Mouse (Mus musculus): ENCODE measurements around the gene Tbc1d4. TPM values are rescaled to one million over a fixed set of nuclear protein-coding genes. Genes with fewer than 3 reads are reported as not detected.

The Tbc1d4 gene
- polyA plus RNA-seq, 1 experiment from 2014 or later, result 6.8 TPM

DNA sequence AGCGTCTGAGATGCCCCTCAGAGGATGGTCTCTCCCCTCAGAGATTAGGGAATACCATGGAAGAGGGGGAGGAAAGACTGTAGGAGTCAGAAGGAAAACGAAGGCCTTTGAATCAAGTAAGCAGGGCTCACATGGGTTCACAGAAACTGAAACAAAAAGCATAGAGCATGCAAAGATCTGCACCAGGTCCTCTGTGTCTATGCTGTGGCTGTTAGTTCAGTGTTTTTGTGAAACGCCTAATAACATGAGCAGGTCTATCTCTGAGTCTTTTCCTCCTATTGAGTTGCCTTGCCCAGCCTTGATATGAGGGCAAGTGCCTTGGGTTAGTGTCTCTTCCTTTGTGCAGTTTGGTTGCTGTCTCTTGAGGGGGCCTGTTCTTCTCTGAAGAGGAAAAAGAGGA lies 49.5 kb downstream of the Tbc1d4 start:
- Histone ChIP-seq H3K27ac (ENCODE audit: low read depth, low read length) (no peak overlapping the region), H3K27me3 (ENCODE audit: control insufficient read depth, insufficient read depth, low read length) (no peaks in the 10 kb centered on the region), H3K9ac (ENCODE audit: low read length) (no peak overlapping the region), H3K4me1 (replicated peaks; ENCODE audit: control insufficient read depth, insufficient read depth, low read length) (no peaks in the 10 kb centered on the region), H3K36me3 (ENCODE audit: control insufficient read depth, insufficient read depth, low read length) (no peaks in the 10 kb centered on the region), H3K4me3 (ENCODE audit: low read depth, low read length) (no peak overlapping the region), H3K4me2 (ENCODE audit: low read depth, low read length, severe bottlenecking) (no peak overlapping the region), H3K9me3 (ENCODE audit: control insufficient read depth, low read length) (no peaks in the 10 kb centered on the region)
- ATAC-seq (replicated peaks; ENCODE audit: low FRiP score), result no peak
- 78% methylated on average over 3 of the region's 3 CpGs for WGBS
- no peak for DNase-seq (ENCODE audit: low spot score)

- Histone ChIP-seq H3K36me3 (ENCODE audit: control insufficient read depth, insufficient read depth, low read length) (no peaks in the 10 kb centered on the region), H3K4me3 (ENCODE audit: low read depth, low read length) (no peak overlapping the region), H3K4me2 (ENCODE audit: low read depth, low read length, severe bottlenecking) (no peak overlapping the region), H3K9me3 (ENCODE audit: control insufficient read depth, low read length) (no peaks in the 10 kb centered on the region), H3K4me1 (replicated peaks; ENCODE audit: control insufficient read depth, insufficient read depth, low read length) (no peaks in the 10 kb centered on the region), H3K27ac (ENCODE audit: low read depth, low read length) (no peak overlapping the region), H3K9ac (ENCODE audit: low read length) (no peak overlapping the region), H3K27me3 (ENCODE audit: control insufficient read depth, insufficient read depth, low read length) (no peaks in the 10 kb centered on the region)
- ATAC-seq (replicated peaks; ENCODE audit: low FRiP score), result no peak
- WGBS, result 87% methylated on average over 20 of the region's 20 CpGs
- DNase-seq (ENCODE audit: low spot score), result no peak
Observed at GRCm38 (mm10) chr14:101548885-101549573, 60.0 kb downstream of the Tbc1d4 start.

DNA sequence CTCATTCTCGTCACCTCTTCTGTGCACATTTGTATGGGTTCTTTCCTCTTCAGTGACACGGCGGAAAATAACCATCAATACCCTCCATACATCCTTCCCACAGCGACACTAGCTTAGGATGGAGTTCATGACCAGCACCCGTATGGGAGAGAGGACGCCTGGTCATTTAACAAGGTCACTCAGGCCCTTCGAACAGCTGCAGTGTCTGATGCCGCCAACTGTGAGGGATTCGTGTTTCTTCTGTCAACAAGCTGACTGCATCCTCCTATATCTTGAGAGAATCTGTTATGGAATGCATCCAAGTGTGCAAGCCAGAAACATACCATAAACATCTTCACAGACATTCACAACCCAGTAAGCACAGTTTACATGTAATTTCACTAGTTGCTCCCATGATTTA lies 67.1 kb downstream of the Tbc1d4 start:
- Histone ChIP-seq H3K9ac (ENCODE audit: low read length) (no peak overlapping the region), H3K4me3 (ENCODE audit: low read depth, low read length) (no peak overlapping the region), H3K9me3 (ENCODE audit: control insufficient read depth, low read length) (no peaks in the 10 kb centered on the region), H3K36me3 (ENCODE audit: control insufficient read depth, insufficient read depth, low read length) (no peaks in the 10 kb centered on the region), H3K4me1 (replicated peaks; ENCODE audit: control insufficient read depth, insufficient read depth, low read length) (no peaks in the 10 kb centered on the region), H3K4me2 (ENCODE audit: low read depth, low read length, severe bottlenecking) (no peak overlapping the region), H3K27ac (ENCODE audit: low read depth, low read length) (no peak overlapping the region), H3K27me3 (ENCODE audit: control insufficient read depth, insufficient read depth, low read length) (no peaks in the 10 kb centered on the region)
- 86% methylated on average over 9 of the region's 9 CpGs for WGBS
- ATAC-seq (replicated peaks; ENCODE audit: low FRiP score), result no peak
- no peak for DNase-seq (ENCODE audit: low spot score)

DNA sequence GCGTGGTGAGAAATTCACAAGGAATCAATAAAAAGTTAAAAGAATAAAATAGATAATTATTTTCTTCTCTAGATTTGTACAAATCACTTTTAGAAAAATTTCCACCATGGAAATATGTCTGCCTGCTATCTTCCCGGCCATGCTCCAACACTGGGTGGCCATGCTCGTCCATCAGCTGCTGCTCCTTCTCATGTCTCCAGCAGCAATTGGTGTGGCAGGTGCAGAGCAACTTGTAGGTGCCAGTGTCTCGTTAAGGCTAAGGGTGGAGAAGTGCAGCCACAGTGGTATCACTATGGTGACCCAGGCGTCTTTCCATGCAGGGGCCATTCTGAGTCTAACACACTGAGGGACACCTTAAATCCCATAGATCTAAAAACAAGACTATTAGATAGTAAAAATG lies 67.8 kb downstream of the Tbc1d4 start:
- Histone ChIP-seq H3K4me2 (ENCODE audit: low read depth, low read length, severe bottlenecking) (no peak overlapping the region), H3K27me3 (ENCODE audit: control insufficient read depth, insufficient read depth, low read length) (no peaks in the 10 kb centered on the region), H3K36me3 (ENCODE audit: control insufficient read depth, insufficient read depth, low read length) (no peaks in the 10 kb centered on the region), H3K4me3 (ENCODE audit: low read depth, low read length) (no peak overlapping the region), H3K27ac (ENCODE audit: low read depth, low read length) (no peak overlapping the region), H3K9me3 (ENCODE audit: control insufficient read depth, low read length) (no peaks in the 10 kb centered on the region), H3K4me1 (replicated peaks; ENCODE audit: control insufficient read depth, insufficient read depth, low read length) (no peaks in the 10 kb centered on the region), H3K9ac (ENCODE audit: low read length) (no peak overlapping the region)
- WGBS, result 84% methylated on average over 5 of the region's 5 CpGs
- DNase-seq (ENCODE audit: low spot score), result no peak
- no peak for ATAC-seq (replicated peaks; ENCODE audit: low FRiP score)

- Histone ChIP-seq H3K9me3 (ENCODE audit: control insufficient read depth, low read length) (no peaks in the 10 kb centered on the region), H3K27me3 (ENCODE audit: control insufficient read depth, insufficient read depth, low read length) (no peaks in the 10 kb centered on the region), H3K4me1 (replicated peaks; ENCODE audit: control insufficient read depth, insufficient read depth, low read length) (no peaks in the 10 kb centered on the region), H3K27ac (ENCODE audit: low read depth, low read length) (no peak overlapping the region), H3K9ac (ENCODE audit: low read length) (no peak overlapping the region), H3K36me3 (ENCODE audit: control insufficient read depth, insufficient read depth, low read length) (no peaks in the 10 kb centered on the region), H3K4me2 (ENCODE audit: low read depth, low read length, severe bottlenecking) (no peak overlapping the region), H3K4me3 (ENCODE audit: low read depth, low read length) (no peak overlapping the region)
- ATAC-seq (replicated peaks; ENCODE audit: low FRiP score) (no peak), DNase-seq (ENCODE audit: low spot score) (no peak)
- 91% methylated on average over 3 of the region's 3 CpGs for WGBS
Observed at GRCm38 (mm10) chr14:101540466-101540865, 68.5 kb downstream of the Tbc1d4 start.

DNA sequence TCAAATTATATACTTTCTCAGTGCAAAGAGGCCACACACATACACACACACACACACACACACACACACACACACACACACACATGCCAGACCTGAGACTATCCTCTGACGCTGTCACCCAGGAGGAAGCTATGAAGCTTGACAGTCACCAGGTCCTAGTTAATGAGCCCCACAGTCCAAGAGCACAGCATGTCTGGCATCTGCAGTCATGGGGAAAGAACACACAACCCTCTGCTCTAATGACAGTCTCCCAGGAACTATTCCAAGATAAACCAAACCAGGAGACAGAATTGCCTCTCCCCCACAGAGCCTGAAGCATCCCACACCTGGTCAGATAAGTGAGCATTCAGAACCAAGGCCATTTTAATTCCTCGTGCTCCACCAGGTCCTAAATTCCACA lies 71.1 kb downstream of the Tbc1d4 start:
- H3K27me3 ChIP-seq (ENCODE audit: control insufficient read depth, insufficient read depth, low read length), result no peaks in the 10 kb centered on the region
- ATAC-seq (replicated peaks; ENCODE audit: low FRiP score) (no peak), DNase-seq (ENCODE audit: low spot score) (no peak)
- no peaks in the 10 kb centered on the region for H3K9me3 ChIP-seq (ENCODE audit: control insufficient read depth, low read length)
- no peaks in the 10 kb centered on the region for H3K36me3 ChIP-seq (ENCODE audit: control insufficient read depth, insufficient read depth, low read length)
- H3K27ac ChIP-seq (ENCODE audit: low read depth, low read length), result no peak overlapping the region
- H3K4me2 ChIP-seq (ENCODE audit: low read depth, low read length, severe bottlenecking), result no peak overlapping the region
- H3K9ac ChIP-seq (ENCODE audit: low read length), result no peak overlapping the region
- H3K4me3 ChIP-seq (ENCODE audit: low read depth, low read length), result no peak overlapping the region
- WGBS, result 77% methylated on average over 2 of the region's 2 CpGs
- H3K4me1 ChIP-seq (replicated peaks; ENCODE audit: control insufficient read depth, insufficient read depth, low read length), result no peaks in the 10 kb centered on the region

GRCm38 (mm10) chr14:101537413-101537812 lies 71.6 kb downstream of the Tbc1d4 start:
- Histone ChIP-seq H3K4me1 (replicated peaks; ENCODE audit: control insufficient read depth, insufficient read depth, low read length) (no peaks in the 10 kb centered on the region), H3K9me3 (ENCODE audit: control insufficient read depth, low read length) (no peaks in the 10 kb centered on the region), H3K4me2 (ENCODE audit: low read depth, low read length, severe bottlenecking) (no peak overlapping the region), H3K27me3 (ENCODE audit: control insufficient read depth, insufficient read depth, low read length) (no peaks in the 10 kb centered on the region), H3K9ac (ENCODE audit: low read length) (no peak overlapping the region), H3K36me3 (ENCODE audit: control insufficient read depth, insufficient read depth, low read length) (no peaks in the 10 kb centered on the region), H3K27ac (ENCODE audit: low read depth, low read length) (no peak overlapping the region), H3K4me3 (ENCODE audit: low read depth, low read length) (no peak overlapping the region)
- ATAC-seq (replicated peaks; ENCODE audit: low FRiP score) (no peak), DNase-seq (ENCODE audit: low spot score) (no peak)
- 93% methylated on average over 1 of the region's 1 CpGs for WGBS

DNA sequence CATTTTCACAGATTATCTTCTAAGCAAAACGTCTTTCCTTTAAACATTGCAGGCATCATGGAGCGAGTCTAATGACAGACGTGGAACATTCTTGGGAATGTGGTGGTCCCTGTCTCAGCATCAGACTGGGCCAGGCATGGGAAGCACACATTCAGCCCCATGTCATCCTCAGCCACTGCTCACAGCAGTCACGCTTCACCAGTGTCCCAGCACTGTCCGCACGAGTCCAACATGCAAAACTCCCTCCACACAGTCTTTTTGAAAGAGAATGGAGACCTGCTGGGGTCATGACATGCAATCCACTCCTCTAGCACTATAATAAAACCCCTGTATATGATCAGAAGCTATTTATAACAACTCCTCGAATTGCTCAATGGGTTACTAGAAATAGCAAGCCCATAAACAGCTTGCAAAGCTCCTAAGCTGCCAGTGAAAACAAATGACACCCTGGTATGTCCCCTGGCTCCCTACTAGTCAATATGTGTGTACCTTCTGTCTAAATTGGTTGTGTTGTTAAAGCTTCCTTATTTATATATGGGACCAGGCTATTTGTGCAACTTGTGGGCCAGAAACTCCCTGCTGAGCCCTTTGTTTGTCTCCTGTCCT lies 76.8 kb downstream of the Tbc1d4 start:
- WGBS, result 71% methylated on average over 7 of the region's 7 CpGs
- Histone ChIP-seq H3K9me3 (ENCODE audit: control insufficient read depth, low read length) (no peaks in the 10 kb centered on the region), H3K4me1 (replicated peaks; ENCODE audit: control insufficient read depth, insufficient read depth, low read length) (no peaks in the 10 kb centered on the region), H3K9ac (ENCODE audit: low read length) (no peak overlapping the region), H3K4me3 (ENCODE audit: low read depth, low read length) (no peak overlapping the region), H3K27me3 (ENCODE audit: control insufficient read depth, insufficient read depth, low read length) (no peaks in the 10 kb centered on the region), H3K27ac (ENCODE audit: low read depth, low read length) (no peak overlapping the region), H3K36me3 (ENCODE audit: control insufficient read depth, insufficient read depth, low read length) (no peaks in the 10 kb centered on the region), H3K4me2 (ENCODE audit: low read depth, low read length, severe bottlenecking) (no peak overlapping the region)
- ATAC-seq (replicated peaks; ENCODE audit: low FRiP score) (no peak), DNase-seq (ENCODE audit: low spot score) (no peak)

GRCm38 (mm10) chr14:101530455-101530854 lies 78.5 kb downstream of the Tbc1d4 start:
- ATAC-seq (replicated peaks; ENCODE audit: low FRiP score), result no peak
- H3K9ac ChIP-seq (ENCODE audit: low read length), result no peak overlapping the region
- 82% methylated on average over 2 of the region's 2 CpGs for WGBS

More at GRCm38 (mm10) chr14:101530455-101530854, 78.5 kb downstream of the Tbc1d4 start:
- H3K4me1 ChIP-seq (replicated peaks; ENCODE audit: control insufficient read depth, insufficient read depth, low read length), result no peaks in the 10 kb centered on the region
- no peak overlapping the region for H3K4me2 ChIP-seq (ENCODE audit: low read depth, low read length, severe bottlenecking)
- H3K27me3 ChIP-seq (ENCODE audit: control insufficient read depth, insufficient read depth, low read length), result no peaks in the 10 kb centered on the region
- no peak overlapping the region for H3K4me3 ChIP-seq (ENCODE audit: low read depth, low read length)
- no peaks in the 10 kb centered on the region for H3K9me3 ChIP-seq (ENCODE audit: control insufficient read depth, low read length)
- no peaks in the 10 kb centered on the region for H3K36me3 ChIP-seq (ENCODE audit: control insufficient read depth, insufficient read depth, low read length)
- H3K27ac ChIP-seq (ENCODE audit: low read depth, low read length), result no peak overlapping the region
- no peak for DNase-seq (ENCODE audit: low spot score)
